Mouse (Mus musculus) A20 (cell line): ENCODE results near the gene Exog.

Experiments used
- DNase-seq: peaks from one replicate; pipeline ENCODE4 v3.0.0-alpha.2; 2011; ENCODE audit warnings: low read depth, low spot score

The Exog gene

GRCm38 (mm10) chr9:119504981-119505658, 60.4 kb downstream of the Exog start:
- DNase-seq, result no peak

DNA sequence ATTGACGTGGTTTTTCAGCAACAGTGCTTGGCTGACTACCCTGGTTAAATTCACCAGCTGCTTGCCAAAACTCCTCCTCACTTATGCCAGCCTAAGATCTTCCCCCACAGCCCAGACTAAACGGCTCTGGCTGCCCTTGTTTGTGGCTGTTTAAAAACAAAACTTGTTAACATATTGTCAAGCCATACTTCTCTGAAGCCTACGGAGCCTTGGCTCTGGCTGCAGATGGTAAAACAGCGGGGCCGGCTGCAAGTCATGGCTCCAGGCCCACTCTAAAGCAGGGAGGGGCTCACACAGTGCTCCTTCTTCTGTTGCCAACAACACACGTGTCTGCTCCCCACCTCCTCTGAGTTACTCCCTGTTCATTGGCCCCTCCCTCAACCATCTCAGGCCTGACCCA, 66.2 kb downstream of the Exog start:
- no peak for DNase-seq

GRCm38 (mm10) chr9:119512993-119513392, 68.2 kb downstream of the Exog start:
- no peak for DNase-seq

- no peak for DNase-seq
Measured at GRCm38 (mm10) chr9:119513816-119514215, 69.1 kb downstream of the Exog start.

DNA sequence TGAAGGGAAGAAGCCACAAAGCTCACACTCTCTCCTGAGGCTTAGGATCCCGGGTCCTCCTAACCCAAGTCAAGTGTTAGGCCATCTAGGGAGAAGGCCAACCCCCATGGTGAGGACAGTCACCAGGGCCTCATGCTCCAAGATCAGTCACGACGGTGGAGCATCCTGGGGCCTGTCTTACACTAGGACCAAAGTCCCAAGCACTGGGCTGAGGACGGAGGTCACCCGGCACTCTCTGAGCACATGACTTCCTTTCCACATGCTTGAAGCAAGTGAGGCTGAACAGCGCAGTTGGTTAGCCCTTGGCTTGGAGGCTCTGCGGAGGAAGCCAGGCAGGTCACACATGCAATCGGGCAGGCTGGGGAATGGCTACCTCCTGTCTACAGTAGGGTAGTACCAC, 70.2 kb downstream of the Exog start:
- no peak for DNase-seq
